Mouse (Mus musculus) hindbrain, embryonic 12.5 days (tissue): ENCODE measurements around the gene Heatr5b. TPM values are rescaled to one million over a fixed set of nuclear protein-coding genes. Genes with fewer than 3 reads are reported as not detected.
"Not testable (repeated sequence)": the region's sequence is repeated elsewhere in the genome, so short reads cannot be mapped to it uniquely, and the experiment has no call there.

ENCODE experiments used
- ATAC-seq: fragments of 200-750 bp; cut with Nextera tagmentation; 2 replicates; pipeline ENCODE4 v1.8.0; 2017; ENCODE audit warnings: moderate TSS enrichment; ENCODE audit not compliant: low FRiP score
- H3K27ac ChIP-seq: fragments of 300-500 bp; sonication (generic); 2 replicates; pipeline ENCODE4 v1.5.1; 2016; ENCODE audit warnings: mild to moderate bottlenecking
- H3K27me3 ChIP-seq: fragments of 300-500 bp; sonication (generic); 2 replicates; pipeline ENCODE4 v1.6.1; 2016; ENCODE audit warnings: mild to moderate bottlenecking
- H3K36me3 ChIP-seq: fragments of 300-500 bp; sonication (generic); 2 replicates; pipeline ENCODE4 v1.6.1; 2016; ENCODE audit warnings: mild to moderate bottlenecking
- H3K4me1 ChIP-seq: fragments of 300-500 bp; sonication (generic); 2 replicates; pipeline ENCODE4 v1.6.1; 2016
- H3K4me2 ChIP-seq: fragments of 300-500 bp; sonication (generic); replicated peaks from 2 replicates; pipeline ENCODE4 v1.6.1; 2016; ENCODE audit warnings: mild to moderate bottlenecking
- H3K4me3 ChIP-seq: fragments of 300-500 bp; sonication (generic); 2 replicates; pipeline ENCODE4 v1.5.1; 2016; ENCODE audit warnings: mild to moderate bottlenecking
- H3K9ac ChIP-seq: fragments of 300-500 bp; sonication (generic); 2 replicates; pipeline ENCODE4 v1.6.1; 2016; ENCODE audit warnings: mild to moderate bottlenecking, moderate library complexity
- H3K9me3 ChIP-seq: fragments of 300-500 bp; sonication (generic); replicated peaks from 2 replicates; pipeline ENCODE4 v1.6.1; 2016; ENCODE audit warnings: mild to moderate bottlenecking
- WGBS: fragments of 180-500 bp; shearing (Covaris S2); methylation state at CpG from one replicate; pipeline ENCODE4 v1.1.7; 2016; 5-methylcytosine and 5-hydroxymethylcytosine counted together
- polyA plus RNA-seq: library from polyadenylated mRNA; unstranded; fragments of >200 nt; fragmentation: Nextera tagmentation; extraction: Ambion mirVana; gene quantifications from 2 replicates; pipeline ENCODE4 v1.2.1, GENCODE M21; 2016

Heatr5b gene
- polyA plus RNA-seq, 1 experiment from 2014 or later = 24.8 TPM

- H3K4me3 ChIP-seq = no peak overlapping the region
- H3K27ac ChIP-seq = no peak overlapping the region
- H3K9ac ChIP-seq = no peak overlapping the region
- no peaks in the 10 kb centered on the region for H3K27me3 ChIP-seq
- H3K4me2 ChIP-seq = no peak overlapping the region
- no peak for ATAC-seq
- no peaks in the 10 kb centered on the region for H3K9me3 ChIP-seq
- 97% methylated on average over 1 of the region's 1 CpGs for WGBS
- no peaks in the 10 kb centered on the region for H3K4me1 ChIP-seq
- H3K36me3 ChIP-seq = peaks cover 70% of the 10 kb centered on the region
Observed at GRCm38 (mm10) chr17:78797222-78797621, 37.9 kb downstream of the Heatr5b start.

GRCm38 (mm10) chr17:78794390-78794789 is 40.8 kb downstream of the Heatr5b start:
- Histone ChIP-seq H3K9me3 (no peaks in the 10 kb centered on the region), H3K9ac (no peak overlapping the region), H3K27me3 (no peaks in the 10 kb centered on the region), H3K4me1 (no peaks in the 10 kb centered on the region), H3K4me3 (no peak overlapping the region), H3K27ac (no peak overlapping the region), H3K4me2 (no peak overlapping the region), H3K36me3 (peaks cover 69% of the 10 kb centered on the region)
- 88% methylated on average over 5 of the region's 5 CpGs for WGBS
- no peak for ATAC-seq

GRCm38 (mm10) chr17:78792122-78792521 is 43.0 kb downstream of the Heatr5b start:
- no peaks in the 10 kb centered on the region for H3K27me3 ChIP-seq
- H3K4me1 ChIP-seq = no peaks in the 10 kb centered on the region
- no peak overlapping the region for H3K4me3 ChIP-seq
- no peak overlapping the region for H3K9ac ChIP-seq
- H3K36me3 ChIP-seq = peaks cover 53% of the 10 kb centered on the region
- no peak overlapping the region for H3K4me2 ChIP-seq
- 90% methylated on average over 3 of the region's 3 CpGs for WGBS
- no peak overlapping the region for H3K27ac ChIP-seq
- ATAC-seq = no peak
- H3K9me3 ChIP-seq = no peaks in the 10 kb centered on the region

GRCm38 (mm10) chr17:78791690-78792070 is 43.5 kb downstream of the Heatr5b start:
- H3K9me3 ChIP-seq = no peaks in the 10 kb centered on the region
- H3K4me2 ChIP-seq = no peak overlapping the region
- H3K9ac ChIP-seq = no peak overlapping the region
- WGBS = 91% methylated on average over 3 of the region's 3 CpGs
- no peaks in the 10 kb centered on the region for H3K4me1 ChIP-seq
- no peaks in the 10 kb centered on the region for H3K27me3 ChIP-seq
- H3K27ac ChIP-seq = no peak overlapping the region
- peaks cover 50% of the 10 kb centered on the region for H3K36me3 ChIP-seq
- H3K4me3 ChIP-seq = no peak overlapping the region
- no peak for ATAC-seq

- Histone ChIP-seq H3K36me3 (peaks cover 45% of the 10 kb centered on the region), H3K27me3 (no peaks in the 10 kb centered on the region), H3K4me3 (no peak overlapping the region), H3K4me2 (no peak overlapping the region), H3K27ac (no peak overlapping the region), H3K9me3 (no peaks in the 10 kb centered on the region), H3K9ac (no peak overlapping the region), H3K4me1 (no peaks in the 10 kb centered on the region)
- WGBS = 81% methylated on average over 7 of the region's 7 CpGs
- no peak for ATAC-seq
Observed at GRCm38 (mm10) chr17:78791068-78791689, 44.0 kb downstream of the Heatr5b start.

GRCm38 (mm10) chr17:78788273-78788672 is 46.9 kb downstream of the Heatr5b start:
- H3K4me2 ChIP-seq, H3K27me3 ChIP-seq, H3K4me3 ChIP-seq, H3K9me3 ChIP-seq, H3K9ac ChIP-seq, ATAC-seq, H3K4me1 ChIP-seq, H3K27ac ChIP-seq: not testable (repeated sequence)
- peaks cover 27% of the 10 kb centered on the region for H3K36me3 ChIP-seq
- 76% methylated on average over 3 of the region's 3 CpGs for WGBS

GRCm38 (mm10) chr17:78778765-78779164 is 56.4 kb downstream of the Heatr5b start:
- peaks cover 18% of the 10 kb centered on the region for H3K36me3 ChIP-seq
- H3K4me3 ChIP-seq = no peak overlapping the region
- no peaks in the 10 kb centered on the region for H3K27me3 ChIP-seq
- H3K4me1 ChIP-seq = no peaks in the 10 kb centered on the region
- H3K9ac ChIP-seq = no peak overlapping the region
- H3K4me2 ChIP-seq = no peak overlapping the region
- ATAC-seq = no peak
- H3K27ac ChIP-seq = no peak overlapping the region
- no peaks in the 10 kb centered on the region for H3K9me3 ChIP-seq
- 97% methylated on average over 1 of the region's 1 CpGs for WGBS

GRCm38 (mm10) chr17:78772317-78772716 is 62.8 kb downstream of the Heatr5b start:
- Histone ChIP-seq H3K4me1 (no peaks in the 10 kb centered on the region), H3K9ac (no peak overlapping the region), H3K27me3 (no peaks in the 10 kb centered on the region), H3K4me3 (no peak overlapping the region), H3K36me3 (peaks cover 33% of the 10 kb centered on the region), H3K4me2 (no peak overlapping the region), H3K27ac (no peak overlapping the region), H3K9me3 (no peaks in the 10 kb centered on the region)
- 98% methylated on average over 2 of the region's 2 CpGs for WGBS
- no peak for ATAC-seq

- peaks cover 40% of the 10 kb centered on the region for H3K36me3 ChIP-seq
- ATAC-seq = no peak
- H3K27ac ChIP-seq = no peak overlapping the region
- no peak overlapping the region for H3K4me3 ChIP-seq
- WGBS = 88% methylated on average over 7 of the region's 7 CpGs
- H3K4me2 ChIP-seq = no peak overlapping the region
- H3K9me3 ChIP-seq = no peaks in the 10 kb centered on the region
- no peak overlapping the region for H3K9ac ChIP-seq
- H3K27me3 ChIP-seq = no peaks in the 10 kb centered on the region
- no peaks in the 10 kb centered on the region for H3K4me1 ChIP-seq
Observed at GRCm38 (mm10) chr17:78770932-78771331, 64.2 kb downstream of the Heatr5b start.

GRCm38 (mm10) chr17:78769341-78769740 is 65.8 kb downstream of the Heatr5b start:
- H3K36me3 ChIP-seq = peaks cover 49% of the 10 kb centered on the region
- WGBS = 82% methylated on average over 3 of the region's 3 CpGs
- no peak for ATAC-seq

GRCm38 (mm10) chr17:78768937-78769336 is 66.2 kb downstream of the Heatr5b start:
- no peaks in the 10 kb centered on the region for H3K4me1 ChIP-seq
- no peak overlapping the region for H3K9ac ChIP-seq
- no peak for ATAC-seq
- H3K9me3 ChIP-seq = no peaks in the 10 kb centered on the region
- peaks cover 53% of the 10 kb centered on the region for H3K36me3 ChIP-seq
- no peak overlapping the region for H3K4me3 ChIP-seq
- H3K27me3 ChIP-seq = no peaks in the 10 kb centered on the region
- WGBS = 85% methylated on average over 2 of the region's 2 CpGs
- H3K27ac ChIP-seq = no peak overlapping the region
- no peak overlapping the region for H3K4me2 ChIP-seq

More at GRCm38 (mm10) chr17:78769341-78769740, 65.8 kb downstream of the Heatr5b start:
- H3K27me3 ChIP-seq = no peaks in the 10 kb centered on the region
- H3K9ac ChIP-seq = no peak overlapping the region
- no peaks in the 10 kb centered on the region for H3K4me1 ChIP-seq
- no peak overlapping the region for H3K27ac ChIP-seq
- H3K9me3 ChIP-seq = no peaks in the 10 kb centered on the region
- no peak overlapping the region for H3K4me3 ChIP-seq
- no peak overlapping the region for H3K4me2 ChIP-seq

- no peaks in the 10 kb centered on the region for H3K27me3 ChIP-seq
- no peaks in the 10 kb centered on the region for H3K9me3 ChIP-seq
Observed at GRCm38 (mm10) chr17:78767546-78767945, 67.6 kb downstream of the Heatr5b start.

GRCm38 (mm10) chr17:78766084-78766483 is 69.1 kb downstream of the Heatr5b start:
- Histone ChIP-seq H3K36me3 (peaks cover 43% of the 10 kb centered on the region), H3K27me3 (no peaks in the 10 kb centered on the region), H3K4me1 (no peaks in the 10 kb centered on the region), H3K9me3 (no peaks in the 10 kb centered on the region), H3K27ac (no peak overlapping the region), H3K4me2 (no peak overlapping the region), H3K4me3 (no peak overlapping the region), H3K9ac (no peak overlapping the region)
- 81% methylated on average over 7 of the region's 7 CpGs for WGBS
- ATAC-seq = no peak

More at GRCm38 (mm10) chr17:78767546-78767945, 67.6 kb downstream of the Heatr5b start:
- no peak overlapping the region for H3K9ac ChIP-seq
- no peak overlapping the region for H3K27ac ChIP-seq
- 74% methylated on average over 8 of the region's 8 CpGs for WGBS
- H3K36me3 ChIP-seq = peaks cover 48% of the 10 kb centered on the region
- H3K4me2 ChIP-seq = no peak overlapping the region
- H3K4me3 ChIP-seq = no peak overlapping the region
- H3K4me1 ChIP-seq = no peaks in the 10 kb centered on the region
- no peak for ATAC-seq
